Mouse (Mus musculus) MEL-GATA-1-ER (cell line): ENCODE results near the gene S100a2.

Experiments used
- DNase-seq: peaks from one replicate; pipeline ENCODE4 v3.0.0-alpha.2; 2012; ENCODE audit warnings: low read depth; ENCODE audit errors: extremely low read depth

S100a2 gene

DNA sequence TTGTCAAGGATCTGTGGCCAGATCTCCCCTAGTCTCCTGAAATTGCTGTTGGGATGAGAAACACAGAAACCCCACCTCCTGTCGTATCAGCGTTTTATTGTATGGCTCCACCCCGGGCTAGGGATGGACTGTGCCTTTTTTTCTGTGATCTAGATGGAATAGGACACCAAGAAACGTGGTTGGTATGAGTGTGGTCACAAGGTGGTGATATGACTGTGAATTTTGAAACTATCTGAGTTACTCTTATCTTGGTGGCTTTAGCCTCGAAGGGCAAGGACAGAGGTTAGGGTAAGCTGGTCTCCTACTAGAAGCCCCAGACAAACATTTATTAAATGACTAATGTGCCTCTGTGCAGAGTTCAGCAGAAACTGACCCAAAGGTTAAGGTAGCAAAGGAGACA, 5.5 kb downstream of the S100a2 start:
- DNase-seq, result no peak

DNA sequence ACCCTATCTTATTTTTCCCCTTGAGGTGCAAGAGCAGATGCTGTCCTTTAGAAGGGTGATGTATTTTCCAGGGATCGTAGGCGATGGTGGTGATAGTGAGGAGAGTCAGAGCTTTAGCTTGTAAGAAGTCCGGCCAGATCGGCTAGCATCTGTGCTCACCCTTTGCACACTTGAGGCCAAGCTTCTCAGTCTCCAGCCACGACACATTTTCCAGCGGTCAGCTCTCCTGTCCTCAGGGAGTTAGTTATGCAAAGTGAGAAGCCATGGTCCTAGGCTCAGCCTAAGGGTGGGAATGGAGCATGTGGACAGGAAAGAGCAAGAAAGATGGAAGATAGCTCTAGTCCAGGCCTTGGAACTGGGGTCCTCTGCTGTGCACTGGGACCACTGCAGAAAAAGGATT, 6.8 kb downstream of the S100a2 start:
- no peak for DNase-seq

DNA sequence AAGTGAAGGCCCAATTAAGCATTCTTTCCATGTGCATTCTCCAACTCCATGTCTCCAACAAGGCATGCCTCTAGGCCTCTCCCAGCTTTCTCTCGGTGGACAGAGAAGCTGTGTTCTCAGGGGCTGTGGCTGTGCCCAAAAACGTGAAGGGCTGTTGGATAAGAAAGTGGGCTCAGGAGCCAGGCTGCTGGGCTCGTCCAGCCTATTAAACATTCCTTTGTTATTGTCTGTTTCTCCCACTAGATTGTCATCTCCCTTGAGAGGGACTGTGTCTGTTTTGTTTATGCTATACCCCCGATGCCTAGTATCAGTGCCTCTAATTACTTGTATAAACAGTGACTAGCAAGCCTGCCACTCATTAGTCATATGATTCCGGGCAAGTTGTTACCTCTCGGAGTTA, 7.7 kb downstream of the S100a2 start:
- no peak for DNase-seq

DNA sequence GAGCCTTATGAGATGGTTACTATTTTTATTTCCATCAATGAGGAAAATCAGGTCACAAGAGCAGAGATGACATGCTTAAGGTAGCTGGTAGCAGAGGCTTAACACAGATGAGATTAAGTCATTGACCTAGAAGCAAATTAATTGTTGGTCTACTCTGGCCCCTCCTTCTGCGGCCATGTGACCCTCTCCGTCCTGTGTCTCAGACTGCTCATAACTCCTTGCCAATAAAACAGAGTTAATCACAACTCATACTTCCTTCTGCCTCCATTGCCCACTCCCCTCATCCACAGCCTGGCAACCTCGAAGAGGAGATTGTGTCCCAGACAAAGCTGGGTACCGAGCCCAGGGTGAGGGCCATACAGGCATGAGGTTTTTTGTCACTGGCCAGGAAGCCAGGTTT, 8.2 kb downstream of the S100a2 start:
- DNase-seq, result no peak

DNA sequence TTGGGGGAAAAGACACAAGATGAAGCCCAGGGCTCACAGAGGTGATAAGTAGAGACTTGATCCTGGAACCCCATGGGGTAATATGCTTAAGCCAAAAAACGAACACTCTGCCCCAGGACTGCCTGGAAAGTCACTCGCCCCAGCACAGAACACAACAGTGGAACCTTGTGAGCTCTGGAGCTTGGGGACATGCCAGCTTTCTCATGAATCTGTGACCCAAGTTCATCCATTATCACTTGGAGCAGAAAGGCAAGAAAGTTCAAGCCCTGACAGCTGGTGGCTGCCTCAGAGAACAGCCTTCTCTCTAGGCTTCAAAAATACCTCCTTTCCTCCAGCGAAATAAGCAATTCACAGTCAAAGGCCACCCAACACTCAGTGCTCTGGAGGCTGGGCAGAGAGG, 9.4 kb downstream of the S100a2 start:
- DNase-seq, result no peak

DNA sequence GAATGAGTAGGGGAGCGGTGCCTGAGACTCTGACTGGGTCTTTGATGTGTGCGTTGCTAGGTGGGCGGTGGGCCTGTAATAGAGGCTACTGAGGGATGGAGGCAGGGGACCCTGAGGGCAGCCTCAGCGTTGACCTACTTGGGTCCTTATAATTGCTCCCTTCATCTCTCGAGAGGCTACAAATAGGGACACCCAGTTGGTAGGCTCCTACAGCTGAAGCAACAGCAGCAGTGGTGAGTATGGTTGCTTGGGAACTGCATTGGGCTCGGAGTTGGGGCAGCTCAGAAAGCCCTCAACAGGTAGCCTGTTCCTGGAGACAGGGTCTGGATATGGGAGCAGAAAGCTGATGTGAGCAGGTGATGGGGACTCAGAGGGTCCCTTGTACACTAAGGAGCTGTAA, 10.0 kb downstream of the S100a2 start:
- no peak for DNase-seq

DNA sequence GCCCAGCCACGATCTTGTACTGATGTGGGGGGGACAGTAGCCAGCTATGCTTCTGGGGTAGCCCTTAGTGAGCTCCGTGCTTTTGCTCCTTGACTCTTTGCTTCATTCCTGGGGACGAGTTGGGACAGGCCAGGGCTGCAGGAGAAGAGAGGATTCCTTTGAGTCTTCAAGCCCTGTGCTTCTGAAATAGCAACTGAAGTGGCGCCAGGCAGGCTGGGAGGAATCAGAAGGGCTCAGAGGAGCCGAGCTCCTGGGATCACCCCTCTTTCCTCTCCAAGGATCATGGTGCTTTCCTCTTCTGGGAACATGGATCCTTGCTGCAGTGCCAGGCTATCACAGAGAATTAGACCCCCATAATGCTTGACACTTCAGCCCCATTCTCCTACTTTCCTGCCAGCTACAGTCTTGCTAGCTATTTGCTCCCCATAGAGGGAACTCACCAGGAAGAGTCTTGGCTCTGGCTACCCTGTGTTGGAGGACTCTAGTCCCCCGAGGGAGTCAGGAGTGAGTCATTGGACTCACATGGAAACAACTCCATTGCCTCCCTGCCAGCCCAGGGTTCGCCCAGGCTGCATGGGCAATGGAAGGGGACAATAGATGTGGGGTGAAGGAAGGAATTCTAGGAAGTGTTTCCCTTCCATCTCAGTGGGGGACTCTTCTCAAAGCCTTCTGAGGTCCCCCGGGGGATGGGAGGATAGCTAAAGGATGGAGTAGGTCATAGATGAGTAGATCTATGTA, 10.6 kb downstream of the S100a2 start:
- DNase-seq, result no peak

DNA sequence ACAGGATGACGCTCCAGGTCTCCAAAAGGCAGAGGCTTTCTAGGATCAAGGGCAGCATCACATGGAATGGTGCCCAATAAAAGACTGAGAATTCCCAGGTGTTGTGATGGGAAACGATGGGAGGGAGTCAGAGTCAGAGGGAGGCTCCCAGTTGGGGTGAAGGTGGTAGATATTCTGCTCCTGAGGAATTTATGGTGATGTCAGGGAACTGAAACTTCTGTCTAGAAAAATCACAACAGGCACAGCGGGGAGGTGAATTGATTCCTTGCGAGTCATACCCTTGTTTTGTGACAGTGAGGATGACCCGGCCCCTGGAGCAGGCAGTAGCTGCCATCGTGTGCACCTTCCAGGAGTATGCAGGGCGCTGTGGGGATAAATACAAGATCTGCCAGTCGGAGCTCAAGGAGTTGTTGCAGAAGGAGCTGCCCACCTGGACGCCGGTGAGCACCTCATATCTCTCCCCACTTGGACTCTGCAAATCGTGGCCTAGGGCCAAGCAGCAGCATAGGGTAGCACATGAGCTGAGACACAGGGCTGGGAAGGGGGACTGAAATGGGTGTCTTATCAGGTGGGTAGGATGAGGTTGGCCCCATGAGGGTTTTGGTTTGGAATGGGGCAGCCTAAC, 11.6 kb downstream of the S100a2 start, which contains the start of gene Gm42674:
Gene Gm42674, plus strand, starts transcription at position 419 of the 625 bp plus-strand sequence.
- no peak for DNase-seq

DNA sequence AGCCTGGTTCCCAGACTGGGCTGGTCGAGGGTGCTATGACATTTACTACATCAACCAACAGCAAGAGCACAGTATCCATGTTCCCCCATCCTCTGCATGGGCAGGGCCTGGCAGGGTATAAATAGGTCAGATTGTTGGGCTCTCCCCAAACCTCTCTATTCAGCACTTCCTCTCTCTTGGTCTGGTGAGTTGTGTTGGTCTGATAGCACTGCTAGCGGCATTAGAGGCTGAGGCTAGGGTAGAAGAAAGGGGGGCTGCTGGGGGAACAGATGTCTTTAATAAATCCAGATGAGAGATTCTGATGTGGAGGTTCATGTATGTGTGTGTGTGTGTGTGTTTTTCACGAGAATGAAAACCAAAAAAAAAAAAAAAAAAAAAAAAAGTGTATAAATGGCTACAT, 13.6 kb downstream of the S100a2 start, which contains the start of gene S100a4:
Gene S100a4, plus strand, starts transcription at position 149 of the 400 bp plus-strand sequence.
- peak; percentile 88 for DNase-seq

DNA sequence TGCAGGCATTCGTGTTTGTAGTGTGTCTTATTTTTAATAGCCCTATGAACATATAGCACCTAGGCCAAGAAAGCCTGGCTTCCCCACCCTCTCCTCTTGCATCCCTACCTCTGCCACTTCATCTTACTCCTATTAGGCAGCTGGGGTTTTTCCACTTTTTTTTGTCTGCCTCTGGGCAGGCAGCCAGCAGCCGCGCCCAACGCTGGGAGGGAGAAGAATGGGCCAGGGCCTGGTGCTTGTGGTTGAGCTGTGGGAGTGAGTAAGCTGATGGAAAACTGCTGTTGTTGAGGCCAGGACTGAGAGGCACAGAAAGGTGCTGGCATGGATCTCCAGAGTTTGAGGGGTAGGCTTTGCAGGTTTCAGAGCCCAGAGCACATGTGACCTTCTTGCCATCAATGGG, 14.4 kb downstream of the S100a2 start:
- peak; percentile 88 for DNase-seq

DNA sequence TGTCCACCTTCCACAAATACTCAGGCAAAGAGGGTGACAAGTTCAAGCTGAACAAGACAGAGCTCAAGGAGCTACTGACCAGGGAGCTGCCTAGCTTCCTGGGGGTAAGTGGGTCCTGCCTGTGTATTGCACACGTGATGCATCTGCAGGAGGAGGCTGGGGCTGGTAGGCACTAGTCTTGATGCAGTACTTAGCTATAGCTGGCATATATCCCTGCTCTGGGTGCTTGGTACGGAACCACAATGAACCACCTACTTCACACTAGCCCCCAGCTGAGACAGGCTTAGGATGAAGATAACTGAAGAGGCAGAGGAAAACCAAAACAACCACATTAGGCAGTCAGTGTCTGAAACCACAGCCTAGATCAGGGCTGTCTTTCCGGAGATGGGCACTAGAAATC, 15.0 kb downstream of the S100a2 start:
- DNase-seq, result no peak

DNA sequence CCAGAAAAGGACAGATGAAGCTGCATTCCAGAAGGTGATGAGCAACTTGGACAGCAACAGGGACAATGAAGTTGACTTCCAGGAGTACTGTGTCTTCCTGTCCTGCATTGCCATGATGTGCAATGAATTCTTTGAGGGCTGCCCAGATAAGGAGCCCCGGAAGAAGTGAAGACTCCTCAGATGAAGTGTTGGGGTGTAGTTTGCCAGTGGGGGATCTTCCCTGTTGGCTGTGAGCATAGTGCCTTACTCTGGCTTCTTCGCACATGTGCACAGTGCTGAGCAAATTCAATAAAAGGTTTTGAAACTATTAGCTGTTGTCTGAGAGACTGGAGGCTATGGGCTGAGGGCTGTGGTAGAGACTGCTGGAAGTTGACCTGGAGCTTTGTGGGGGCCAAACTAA, 15.7 kb downstream of the S100a2 start:
- no peak for DNase-seq

DNA sequence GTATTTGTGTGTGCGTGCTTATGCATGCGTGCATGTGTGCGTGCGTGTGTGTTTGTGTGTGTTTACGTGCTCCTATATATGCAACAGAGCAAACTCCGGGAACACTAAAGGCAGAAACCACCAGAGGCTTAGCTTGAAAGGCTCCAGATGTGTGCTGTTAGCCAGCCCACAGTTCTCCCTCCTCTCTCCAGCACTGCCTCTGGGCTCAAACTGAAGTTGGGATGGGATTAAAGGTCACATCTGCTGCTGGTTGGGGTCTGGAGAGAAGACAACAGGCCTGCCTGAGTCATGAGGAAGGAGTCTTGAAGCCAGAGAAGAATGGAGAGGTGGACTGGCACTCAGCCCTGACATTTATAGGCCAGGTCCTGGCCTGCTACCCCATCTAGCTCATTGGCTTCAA, 16.1 kb downstream of the S100a2 start:
- DNase-seq, result no peak

DNA sequence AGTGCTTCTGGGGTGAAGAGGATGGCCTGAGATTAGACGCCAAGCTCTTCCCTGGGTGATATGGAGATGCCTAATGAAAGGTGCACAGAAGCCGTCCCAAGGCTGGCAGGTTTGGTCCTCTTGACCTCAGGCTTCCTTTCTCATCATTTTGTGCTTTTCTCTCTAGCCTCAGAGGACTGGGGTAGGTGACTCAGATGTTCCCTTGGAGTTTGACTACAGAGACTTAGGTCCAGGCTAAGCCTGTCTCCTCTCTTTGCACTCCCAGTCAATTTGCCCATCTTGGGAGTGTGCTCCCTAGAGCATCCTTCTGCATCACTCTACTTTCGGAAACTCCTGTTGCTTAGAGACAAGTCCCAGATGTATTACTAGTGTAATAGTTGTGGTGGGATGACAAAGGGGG, 17.3 kb downstream of the S100a2 start:
- DNase-seq, result no peak

DNA sequence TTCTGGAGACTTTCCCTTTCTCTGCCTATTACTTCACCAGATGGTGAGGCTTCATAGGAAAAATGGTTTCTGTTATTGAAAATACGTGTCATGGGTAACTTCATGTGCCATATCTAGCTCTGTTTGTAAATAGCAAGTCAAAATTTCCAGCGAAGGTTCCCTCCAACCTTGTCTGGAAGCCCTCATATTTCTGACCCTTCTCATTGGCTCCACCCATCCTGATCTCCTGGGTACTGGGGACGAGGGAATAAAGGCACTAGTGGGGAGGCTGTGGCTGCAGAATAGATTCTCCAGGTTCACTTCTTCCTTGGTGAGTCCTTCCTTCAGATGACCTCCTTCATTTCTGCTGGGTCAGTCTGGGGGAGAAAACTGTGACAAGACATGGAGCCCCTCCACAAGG, 18.2 kb downstream of the S100a2 start, which contains the start of gene S100a5:
Gene S100a5, plus strand, starts transcription at position 301 of the 400 bp plus-strand sequence.
- no peak for DNase-seq

DNA sequence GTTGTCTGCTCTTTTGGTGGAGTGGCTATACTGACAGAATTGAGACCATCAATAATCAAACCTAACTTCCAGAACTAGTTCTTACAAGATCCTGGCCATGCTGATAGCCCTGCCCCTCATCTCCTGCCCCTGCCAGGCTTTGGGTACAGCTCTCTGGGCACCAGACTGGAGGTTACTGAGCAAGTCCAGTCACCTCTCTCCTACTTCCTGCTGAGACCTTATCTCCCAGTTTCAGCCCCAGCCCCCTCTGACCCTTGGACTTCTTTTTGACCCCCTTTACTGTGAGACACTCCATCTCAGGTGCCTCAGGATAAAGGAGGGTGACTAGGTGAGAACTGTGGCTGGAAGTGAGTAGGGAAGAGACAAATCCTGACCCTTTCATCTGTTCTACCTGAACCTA, 19.1 kb downstream of the S100a2 start:
- no peak for DNase-seq

DNA sequence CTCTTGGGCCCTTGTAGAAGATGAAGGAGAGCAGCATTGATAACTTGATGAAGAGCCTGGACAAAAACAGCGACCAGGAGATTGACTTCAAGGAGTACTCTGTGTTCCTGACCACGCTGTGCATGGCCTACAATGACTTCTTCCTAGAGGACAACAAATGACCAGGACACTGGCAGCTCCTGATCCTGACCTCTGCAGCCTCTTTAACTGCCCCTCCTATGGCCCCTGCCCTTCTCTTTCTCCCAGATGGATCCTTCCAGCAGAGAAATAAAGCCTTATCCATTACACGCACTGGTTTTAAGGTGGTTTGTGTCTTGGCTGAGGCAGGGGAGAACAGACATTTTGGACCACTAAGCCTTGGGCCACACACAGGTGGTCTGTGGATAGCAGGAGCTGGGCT, 21.4 kb downstream of the S100a2 start:
- no peak for DNase-seq

DNA sequence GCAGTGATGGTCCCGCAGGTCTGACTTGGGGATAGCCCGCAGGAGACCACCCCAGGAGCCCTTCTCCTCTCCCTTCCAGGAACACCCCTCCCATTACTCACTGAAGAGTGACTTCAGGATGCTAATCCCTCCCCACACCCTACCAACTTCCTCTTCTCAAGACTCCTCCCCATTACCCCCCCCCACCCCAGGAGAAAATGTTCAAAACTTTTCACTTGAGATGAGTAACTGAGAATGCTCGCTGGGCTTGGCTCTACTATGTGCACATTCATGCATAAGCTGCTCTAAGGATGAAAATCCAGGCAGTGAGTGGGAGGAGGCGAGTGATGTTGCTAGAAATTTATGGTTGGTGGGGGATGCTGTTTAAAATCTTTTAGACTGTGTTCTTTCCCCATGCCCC, 22.0 kb downstream of the S100a2 start:
- peak; percentile 66 for DNase-seq

DNA sequence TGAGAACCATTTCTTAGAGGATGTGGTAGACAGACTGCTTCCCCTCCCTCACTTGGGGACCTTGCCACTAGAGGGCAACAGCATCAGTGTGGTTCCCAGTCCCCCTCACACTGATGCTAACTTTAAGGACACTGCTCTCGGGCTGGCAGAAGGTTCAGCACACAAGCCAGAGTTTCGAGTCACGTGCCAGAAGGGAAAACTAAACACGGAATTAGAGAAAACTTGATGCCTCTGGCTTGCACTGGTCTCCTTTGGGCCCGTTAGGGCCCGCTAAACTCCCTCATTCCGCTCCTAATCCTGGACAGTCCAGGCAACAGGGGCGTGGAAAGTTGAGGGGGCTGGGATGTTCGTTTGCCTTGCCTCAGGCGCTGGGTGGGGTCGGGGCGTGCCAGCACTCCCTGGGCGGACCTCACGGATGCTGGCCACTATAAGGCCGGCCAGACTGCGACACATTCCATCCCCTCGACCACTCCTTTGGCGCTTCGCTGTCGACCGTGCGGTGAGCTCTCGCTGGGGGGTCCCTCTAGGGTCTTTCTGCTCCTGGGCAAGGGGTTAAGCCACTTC, 22.8 kb downstream of the S100a2 start, which contains the start of gene S100a6:
Gene S100a6, plus strand, starts transcription at position 155 of the 564 bp plus-strand sequence.
- peak; percentile 91 for DNase-seq

DNA sequence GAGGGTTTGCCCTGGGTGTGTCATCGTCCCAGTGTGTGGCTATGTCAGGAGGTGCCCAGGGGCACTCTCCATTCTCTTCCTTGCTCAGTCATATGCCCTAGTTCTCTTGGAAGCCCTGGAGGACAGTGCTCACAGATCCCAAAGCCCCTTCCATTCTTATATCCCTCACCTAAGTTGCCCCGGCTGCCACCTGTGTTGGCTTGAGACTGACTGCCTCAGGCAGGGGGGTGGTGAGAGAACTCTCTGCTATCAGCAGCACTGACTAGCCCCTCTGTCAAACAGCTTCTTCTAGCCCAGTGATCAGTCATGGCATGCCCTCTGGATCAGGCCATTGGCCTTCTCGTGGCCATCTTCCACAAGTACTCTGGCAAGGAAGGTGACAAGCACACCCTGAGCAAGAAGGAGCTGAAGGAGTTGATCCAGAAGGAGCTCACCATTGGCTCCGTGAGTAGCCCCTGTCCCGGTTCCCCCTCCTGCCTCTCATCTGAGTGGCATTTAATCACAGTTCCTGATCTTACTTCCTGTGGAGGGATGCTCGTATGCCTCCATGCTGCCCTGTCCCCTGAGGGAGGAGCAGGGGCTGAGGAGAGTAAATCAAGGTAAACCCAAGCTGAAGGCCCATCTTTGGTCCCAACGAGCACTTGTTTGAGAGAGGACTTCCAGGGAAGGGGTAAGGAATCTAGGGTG, 23.6 kb downstream of the S100a2 start:
- no peak for DNase-seq

DNA sequence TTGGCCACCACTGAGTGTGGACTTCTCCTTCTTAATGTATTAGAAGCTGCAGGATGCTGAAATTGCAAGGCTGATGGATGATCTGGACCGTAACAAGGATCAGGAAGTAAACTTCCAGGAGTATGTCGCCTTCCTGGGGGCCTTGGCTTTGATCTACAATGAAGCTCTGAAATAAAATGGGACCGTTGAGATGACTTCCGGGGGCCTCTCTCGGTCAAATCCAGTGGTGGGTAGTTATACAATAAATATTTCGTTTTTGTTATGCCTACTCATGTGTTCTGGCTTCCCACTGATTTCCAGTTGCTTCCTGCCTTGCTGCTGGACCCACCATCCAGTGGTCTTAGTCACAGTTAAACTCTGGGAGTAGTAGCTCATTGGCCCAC, 24.1 kb downstream of the S100a2 start:
- no peak for DNase-seq

DNA sequence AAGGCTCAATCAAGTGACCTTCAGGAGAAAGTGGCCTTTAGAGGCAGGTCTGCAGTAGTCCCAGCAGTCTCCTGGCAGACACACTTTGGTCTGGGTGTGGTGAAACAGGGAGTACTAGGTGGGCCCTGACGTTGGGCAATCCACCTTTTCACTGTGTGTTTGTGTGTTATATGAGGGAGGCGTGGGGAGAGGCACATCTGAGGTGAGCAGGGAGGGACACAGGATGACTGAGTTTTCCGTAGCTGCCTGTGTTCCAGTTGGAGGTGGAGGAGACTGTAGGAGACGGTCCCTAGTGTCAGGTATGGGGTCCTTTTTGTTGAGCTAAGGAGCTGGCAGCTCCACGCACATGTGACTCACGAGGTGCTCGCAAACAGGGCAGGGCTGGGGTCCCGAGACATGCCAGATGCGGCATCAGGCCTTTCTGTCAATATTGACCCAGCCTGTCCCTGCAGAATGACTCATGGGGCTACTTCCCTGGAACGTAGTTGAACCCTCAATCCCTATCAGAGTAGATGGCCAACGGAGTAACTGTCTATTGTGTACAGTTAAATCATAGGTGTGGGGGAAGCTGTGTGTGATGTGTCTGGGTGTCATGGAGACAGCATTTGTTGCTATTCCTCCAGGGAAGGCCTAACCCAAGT, 24.7 kb downstream of the S100a2 start:
- DNase-seq, result no peak
